Mouse (Mus musculus) layer of hippocampus, postnatal 25 days (tissue): ENCODE data around the gene Gzma. TPM values are rescaled to one million over a fixed set of nuclear protein-coding genes. Genes with fewer than 3 reads are reported as not detected.

Experiments
- DNase-seq, 2 experiments: peaks; one replicate each; pipeline ENCODE4 v3.0.0; 2022; ENCODE audit warnings: mixed read lengths in 2 of 2, low spot score in 1 of 2; ENCODE audit errors: extremely low spot score in 1 of 2
- total RNA-seq, 2 experiments: library from RNA; stranded (reverse); gene quantifications; 2 replicates each; pipeline ENCODE4 v1.2.3; 2021

Gzma gene
- not detected for total RNA-seq

DNA sequence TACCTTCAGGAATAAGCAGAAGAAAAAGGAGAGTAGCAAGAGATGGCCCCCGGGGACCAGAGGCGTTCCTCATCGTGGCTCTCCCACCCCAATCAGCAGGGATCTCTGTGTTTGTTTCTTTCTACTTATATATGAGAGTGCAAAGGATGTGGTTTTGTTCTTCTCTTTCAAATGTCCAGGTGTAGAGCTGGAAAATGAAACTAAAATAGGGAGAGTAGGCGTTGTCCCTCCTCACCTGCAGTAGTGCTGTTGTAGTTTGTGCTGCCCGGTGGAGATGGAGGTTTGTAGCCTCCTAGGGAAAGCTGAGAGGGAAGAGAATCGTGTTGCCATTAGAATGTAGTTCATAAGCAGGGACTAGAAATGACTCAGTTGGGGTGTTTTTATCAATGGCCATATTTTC lies at the start of gene Gzma:
Gene Gzma, minus strand, starts transcription at position 103 of the 400 bp plus-strand sequence.
- DNase-seq, result no peak

DNA sequence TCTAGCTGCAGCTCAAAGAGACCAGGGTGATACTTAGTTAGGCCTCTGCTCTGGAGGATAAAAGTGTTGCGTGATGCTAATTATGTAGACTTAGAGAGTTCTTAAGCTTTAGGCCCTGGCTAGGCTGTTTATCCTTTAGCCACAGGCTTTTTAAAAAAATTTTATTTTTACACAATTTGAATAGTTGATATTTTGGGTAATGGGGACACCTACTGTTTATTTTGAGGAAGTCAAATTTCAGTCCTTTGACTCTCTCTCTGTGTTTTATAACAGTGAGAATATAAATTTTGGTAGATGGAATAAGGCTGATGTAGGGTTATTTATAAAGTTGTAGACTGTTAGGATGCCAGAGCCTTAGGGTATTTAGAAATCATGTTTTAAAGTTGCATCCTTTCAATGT lies 38.8 kb upstream of the Gzma start:
- no peak for DNase-seq

DNA sequence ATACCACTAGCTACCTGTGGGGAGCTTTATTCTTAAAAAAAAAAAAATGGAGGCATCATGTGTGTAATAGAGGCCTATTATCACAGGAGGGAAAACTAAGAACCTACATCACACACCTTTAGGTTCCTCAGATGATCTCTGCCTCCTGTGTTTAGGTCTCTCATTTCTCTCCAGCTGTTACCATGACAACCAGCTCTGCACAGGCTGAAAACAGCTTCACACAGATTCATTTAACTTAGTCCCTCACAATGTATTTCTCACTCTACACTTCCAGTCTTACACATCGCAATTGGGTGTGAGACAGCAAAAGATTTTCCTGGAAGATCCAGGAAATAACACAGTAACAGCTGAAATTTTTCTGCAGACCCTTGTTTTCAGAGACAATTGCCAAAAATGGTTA lies 29.2 kb upstream of the Gzma start:
- DNase-seq, result no peak

DNA sequence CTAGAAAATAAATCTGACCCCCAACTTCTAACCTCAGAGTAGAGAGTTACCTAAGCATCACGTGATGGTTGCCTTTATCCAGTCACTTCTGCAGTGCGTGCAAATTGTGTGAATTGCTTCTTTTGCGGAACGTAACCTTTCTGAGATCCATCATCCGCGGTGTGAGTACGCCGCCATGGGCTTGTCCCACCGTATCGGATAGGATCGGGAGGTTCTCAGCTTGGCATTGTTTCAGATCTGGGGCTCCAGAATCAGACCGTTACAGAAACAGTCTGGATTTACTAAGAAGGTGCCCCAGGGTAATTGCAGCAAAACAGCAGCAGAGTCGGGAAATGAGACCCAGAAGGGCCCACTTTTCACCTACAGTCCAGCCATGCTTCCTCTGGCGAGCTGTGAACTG lies 20.5 kb upstream of the Gzma start:
- DNase-seq, result no peak

DNA sequence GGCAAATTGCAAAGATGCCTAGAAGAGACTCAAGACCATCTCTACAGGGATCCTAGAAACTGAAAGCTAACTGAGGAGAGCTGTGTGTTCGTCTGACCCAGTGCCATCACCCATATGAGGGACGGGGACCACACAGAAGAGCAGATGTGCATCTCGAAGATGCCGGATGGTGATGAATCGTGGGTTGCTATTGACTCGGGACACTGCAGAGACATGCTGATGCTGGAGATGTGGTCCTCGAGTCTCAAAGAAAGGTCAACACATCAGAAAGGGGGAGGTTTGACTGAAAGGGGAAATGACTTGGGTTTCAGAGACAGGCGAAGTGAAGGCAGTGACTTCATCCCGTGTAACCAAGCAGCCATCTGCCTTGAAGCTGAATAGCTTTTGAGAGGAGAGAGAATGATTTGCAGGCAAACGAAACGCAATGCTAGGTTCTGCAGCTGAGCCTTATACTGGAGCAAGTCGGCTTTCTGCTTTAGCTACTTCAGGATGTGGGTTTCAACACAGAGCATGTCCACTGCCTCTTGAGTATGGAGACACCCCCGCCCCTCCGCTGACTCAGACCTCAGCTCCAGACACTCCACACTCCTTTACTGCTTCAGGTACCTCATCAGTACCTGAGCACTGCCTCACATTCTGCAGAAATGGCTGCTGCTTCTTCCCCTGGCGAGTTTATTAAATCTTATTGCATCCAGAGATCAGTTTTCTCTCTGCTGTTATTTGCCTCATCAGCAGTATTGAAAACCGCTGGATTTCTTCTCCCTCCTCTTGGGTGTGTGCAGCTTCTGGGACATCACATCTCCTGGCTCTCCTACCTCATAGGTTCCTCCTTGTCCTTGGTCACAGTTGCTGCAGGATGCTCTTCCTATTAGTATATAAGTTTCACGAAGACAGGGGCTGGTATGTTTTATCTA lies 19.8 kb upstream of the Gzma start:
- no peak for DNase-seq

DNA sequence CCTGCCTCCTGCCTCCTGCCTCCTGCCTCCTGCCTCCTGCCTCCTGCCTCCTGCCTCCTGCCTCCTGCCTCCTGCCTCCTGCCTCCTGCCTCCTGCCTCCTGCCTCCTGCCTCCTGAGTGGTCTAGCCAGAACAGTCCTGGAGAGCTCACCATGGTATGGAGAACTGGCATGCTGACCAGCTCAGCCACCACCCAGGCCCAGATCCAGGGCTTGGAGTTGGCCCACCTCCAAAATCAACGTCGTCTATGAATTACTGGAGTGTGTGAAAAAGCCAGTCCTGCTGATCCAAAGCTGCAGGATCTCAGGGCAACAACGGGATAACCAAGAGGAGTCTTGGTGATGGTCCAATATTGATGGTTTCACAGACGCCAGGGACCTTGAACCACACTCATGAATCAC lies 18.2 kb upstream of the Gzma start:
- DNase-seq, result no peak

DNA sequence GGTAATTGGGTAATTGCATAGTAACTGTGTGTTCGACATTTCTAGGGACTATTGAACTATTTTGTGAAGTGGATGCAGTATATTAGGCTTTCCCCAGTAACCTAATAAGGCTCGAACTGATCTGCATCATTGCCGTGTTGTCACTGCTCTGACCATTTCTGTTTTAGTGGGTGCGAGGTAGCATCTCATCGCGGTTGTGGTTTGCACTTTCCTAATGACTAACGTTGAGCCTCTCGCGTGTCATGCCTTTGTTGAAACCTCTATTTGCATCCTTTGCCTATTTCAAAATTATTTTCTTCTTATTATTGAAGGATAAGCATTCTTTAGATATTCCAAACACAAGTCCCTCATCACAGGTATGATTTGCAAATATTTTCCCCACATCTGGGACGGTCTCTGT lies 4.0 kb upstream of the Gzma start:
- no peak for DNase-seq

- DNase-seq, result no peak
Measured at GRCm38 (mm10) chr13:113101804-113102203, 1.0 kb upstream of the Gzma start.

GRCm38 (mm10) chr13:113098406-113098805 lies 2.4 kb downstream of the Gzma start:
- DNase-seq, result no peak

DNA sequence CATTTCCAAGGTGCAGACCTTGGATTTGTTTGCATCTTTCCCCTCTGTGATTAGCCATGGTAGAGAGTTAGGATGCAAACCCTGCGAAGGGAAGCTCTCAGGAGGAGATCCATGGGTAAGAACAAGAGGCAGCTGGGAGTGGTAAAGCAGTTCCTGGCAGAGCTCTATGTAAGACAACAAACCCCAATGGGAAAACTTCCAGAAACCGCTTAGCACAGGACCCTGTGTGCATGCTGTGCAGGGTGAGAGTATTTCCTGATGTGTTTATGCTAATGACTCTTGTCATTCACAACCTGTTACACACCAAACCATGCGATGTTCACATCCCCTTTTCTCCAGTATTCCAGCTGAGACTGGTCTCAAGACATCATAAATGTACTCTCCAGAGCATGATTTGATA lies 3.8 kb downstream of the Gzma start:
- DNase-seq, result no peak

- no peak for DNase-seq
Measured at GRCm38 (mm10) chr13:113094618-113095017, 6.2 kb downstream of the Gzma start.

DNA sequence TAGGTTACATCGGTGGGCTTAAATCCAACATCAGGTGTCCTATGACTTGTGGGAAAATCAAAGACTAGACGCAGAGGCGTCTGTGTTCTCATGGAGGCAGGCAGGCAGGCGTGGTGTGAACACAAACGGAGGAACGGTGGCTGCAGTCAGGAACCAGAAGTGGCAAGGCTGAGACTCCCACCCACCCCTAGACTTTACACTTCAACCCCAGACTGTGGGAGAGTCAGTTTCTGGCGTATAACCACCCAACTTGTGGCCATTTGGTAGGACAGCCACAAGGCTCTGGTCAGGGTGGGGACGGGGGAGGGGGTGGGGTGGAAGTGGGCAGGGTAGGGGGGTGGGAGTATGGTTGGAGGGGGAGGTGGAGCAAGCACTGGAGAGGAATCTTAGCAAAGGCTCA lies 10.3 kb downstream of the Gzma start:
- DNase-seq, result no peak

- no peak for DNase-seq
Measured at GRCm38 (mm10) chr13:113087226-113088017, 13.4 kb downstream of the Gzma start.

DNA sequence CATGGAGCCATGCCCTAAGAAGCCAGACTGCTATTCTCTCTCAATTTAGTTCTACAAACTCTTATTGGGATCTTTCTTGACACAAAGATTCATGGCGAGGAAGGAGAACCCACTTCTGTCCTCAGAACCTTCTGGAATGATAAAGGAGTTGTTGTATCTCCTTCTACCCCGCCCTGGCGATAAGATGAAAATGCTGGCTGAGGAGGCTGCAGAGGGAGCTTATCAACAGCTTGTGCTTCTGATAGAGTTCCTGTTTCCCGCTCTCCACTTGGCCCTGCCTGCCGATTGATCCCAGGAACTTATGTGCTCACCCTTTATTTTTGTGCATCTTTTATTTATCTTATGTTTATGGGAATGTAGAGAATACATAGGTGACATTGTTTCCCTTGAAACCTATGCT lies 16.0 kb downstream of the Gzma start:
- no peak for DNase-seq

- no peak for DNase-seq
Measured at GRCm38 (mm10) chr13:113082101-113082500, 18.7 kb downstream of the Gzma start.

DNA sequence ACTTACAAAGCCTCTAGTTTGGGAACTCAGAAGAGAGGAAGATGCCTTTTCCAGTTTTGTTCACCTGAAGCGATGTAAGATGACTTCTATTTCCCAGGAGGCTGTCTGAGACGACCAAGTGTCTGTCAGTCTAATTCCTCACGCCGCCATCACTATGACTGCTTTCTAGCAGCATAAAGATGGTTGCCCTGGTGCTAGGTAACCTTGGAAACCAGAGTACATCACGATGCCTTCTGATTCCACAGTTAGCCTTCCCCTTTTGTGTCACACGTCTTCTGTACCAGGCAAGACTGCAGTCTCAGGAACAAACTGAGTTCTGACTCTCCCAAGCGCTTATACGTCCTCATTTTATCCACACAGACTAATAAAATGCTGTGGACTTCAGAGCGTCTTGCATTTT lies 21.8 kb downstream of the Gzma start:
- DNase-seq, result no peak

- DNase-seq, result no peak
Measured at GRCm38 (mm10) chr13:113064542-113064941, 36.2 kb downstream of the Gzma start.

GRCm38 (mm10) chr13:113061746-113062145 lies 39.0 kb downstream of the Gzma start:
- DNase-seq, result no peak

DNA sequence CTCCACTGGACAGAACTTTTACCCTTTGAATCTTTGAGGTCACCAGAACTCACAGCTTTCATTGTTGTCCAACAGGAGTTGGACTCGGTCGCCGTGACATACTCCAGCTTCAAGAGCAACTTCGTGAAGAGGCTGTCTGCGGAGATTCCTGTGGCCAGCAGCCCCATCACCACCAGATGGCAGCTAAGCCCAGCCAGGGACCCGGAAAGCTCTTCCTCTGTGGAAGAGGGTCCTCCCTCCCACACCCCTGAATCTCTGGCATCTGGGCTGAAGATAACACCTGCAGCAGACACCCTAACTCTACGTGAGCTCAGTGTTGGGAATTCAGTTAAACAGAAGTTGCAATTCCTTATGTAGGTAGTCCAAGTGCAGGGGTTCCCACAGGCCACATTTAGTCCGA lies 45.0 kb downstream of the Gzma start:
- no peak for DNase-seq

DNA sequence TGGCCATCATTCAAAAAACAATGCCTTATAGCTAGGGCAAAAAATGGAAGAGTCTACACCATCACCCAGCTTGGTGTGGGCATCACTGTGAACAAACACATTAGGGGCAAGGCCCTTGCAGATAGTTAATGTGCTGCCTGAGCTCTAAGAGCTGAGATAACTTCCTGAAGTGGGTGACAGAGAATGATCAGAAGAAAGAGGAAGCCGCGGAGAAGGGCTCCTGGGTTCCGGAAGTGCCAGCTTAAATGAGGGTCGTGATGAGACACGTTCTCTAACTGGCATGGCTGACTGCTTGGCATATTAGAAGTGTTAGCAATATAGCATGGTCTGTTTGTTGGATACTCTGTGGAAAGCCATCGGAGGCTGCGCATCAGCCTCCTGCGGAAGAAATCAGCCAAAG lies 46.6 kb downstream of the Gzma start:
- DNase-seq, result no peak

GRCm38 (mm10) chr13:113047647-113048046 lies 53.1 kb downstream of the Gzma start:
- DNase-seq, result no peak

- no peak for DNase-seq
Measured at GRCm38 (mm10) chr13:113047018-113047417, 53.8 kb downstream of the Gzma start.
